Mouse (Mus musculus) limb, embryonic 12.5 days (tissue): ENCODE data around the gene Exoc2. TPM values are rescaled to one million over a fixed set of nuclear protein-coding genes. Genes with fewer than 3 reads are reported as not detected.
A peak's percentile ranks its signal among the peaks of the same experiment; 100 is the strongest.

Source experiments
- ATAC-seq: fragments of 200-750 bp; cut with Nextera tagmentation; 2 replicates; pipeline ENCODE4 v1.8.0; 2017; ENCODE audit warnings: low read depth, moderate TSS enrichment; ENCODE audit not compliant: insufficient number of reproducible peaks, insufficient read depth, low FRiP score, low TSS enrichment
- H3K27ac ChIP-seq: fragments of 300-500 bp; sonication (generic); 2 replicates; pipeline ENCODE4 v1.5.1; 2016; ENCODE audit warnings: mild to moderate bottlenecking, moderate library complexity
- H3K27me3 ChIP-seq: fragments of 300-500 bp; sonication (generic); 2 replicates; pipeline ENCODE4 v1.6.1; 2016; ENCODE audit warnings: mild to moderate bottlenecking, moderate library complexity
- H3K36me3 ChIP-seq: fragments of 300-500 bp; sonication (generic); 2 replicates; pipeline ENCODE4 v1.6.1; 2016; ENCODE audit warnings: mild to moderate bottlenecking, moderate library complexity
- H3K4me1 ChIP-seq: fragments of 300-500 bp; sonication (generic); replicated peaks from 2 replicates; pipeline ENCODE4 v1.6.1; 2016
- H3K4me2 ChIP-seq: fragments of 300-500 bp; sonication (generic); 2 replicates; pipeline ENCODE4 v1.6.1; 2016; ENCODE audit warnings: mild to moderate bottlenecking, moderate library complexity
- H3K4me3 ChIP-seq: fragments of 300-500 bp; sonication (generic); replicated peaks from 2 replicates; pipeline ENCODE4 v1.5.1; 2016; ENCODE audit warnings: mild to moderate bottlenecking
- H3K9ac ChIP-seq: fragments of 300-500 bp; sonication (generic); replicated peaks from 2 replicates; pipeline ENCODE4 v1.6.1; 2016; ENCODE audit warnings: mild to moderate bottlenecking, moderate library complexity
- H3K9me3 ChIP-seq: fragments of 300-500 bp; sonication (generic); 2 replicates; pipeline ENCODE4 v1.6.1; 2016; ENCODE audit warnings: mild to moderate bottlenecking, moderate library complexity
- WGBS: fragments of 180-500 bp; shearing (Covaris S2); methylation state at CpG from one replicate; pipeline ENCODE4 v1.1.7; 2016; 5-methylcytosine and 5-hydroxymethylcytosine counted together
- polyA plus RNA-seq: library from polyadenylated mRNA; unstranded; fragments of >200 nt; fragmentation: Nextera tagmentation; extraction: Ambion mirVana; gene quantifications from 2 replicates; pipeline ENCODE4 v1.2.1, GENCODE M21; 2016

Gene Exoc2
- polyA plus RNA-seq, 1 experiment from 2014 or later = 38.1 TPM

DNA sequence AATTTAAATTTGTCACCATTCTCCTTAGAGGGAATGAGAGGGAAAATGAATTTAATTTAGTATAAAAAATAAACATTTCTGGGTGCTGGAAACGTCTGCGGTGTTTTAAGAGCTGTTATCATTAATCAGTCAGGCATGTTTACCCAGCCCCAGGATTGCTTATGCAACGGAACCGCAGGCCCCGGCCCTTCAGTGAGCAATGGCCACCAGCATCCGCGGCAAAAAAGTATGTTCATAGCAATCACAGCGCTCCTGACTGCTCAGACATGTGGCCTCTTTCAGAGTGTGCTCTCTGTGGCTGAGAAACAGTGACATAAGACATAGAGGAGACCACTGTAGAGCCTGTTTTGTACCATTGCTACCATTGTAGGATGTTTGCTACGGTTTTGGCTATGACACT is 16.3 kb upstream of the Exoc2 start:
- no peaks in the 10 kb centered on the region for H3K9me3 ChIP-seq
- H3K4me2 ChIP-seq = no peak overlapping the region
- H3K9ac ChIP-seq = no peak overlapping the region
- ATAC-seq = no peak
- peaks cover 32% of the 10 kb centered on the region for H3K27me3 ChIP-seq
- no peak overlapping the region for H3K27ac ChIP-seq
- H3K36me3 ChIP-seq = no peaks in the 10 kb centered on the region
- WGBS = 77% methylated on average over 9 of the region's 9 CpGs
- H3K4me1 ChIP-seq = peaks cover 10% of the 10 kb centered on the region
- no peak overlapping the region for H3K4me3 ChIP-seq

DNA sequence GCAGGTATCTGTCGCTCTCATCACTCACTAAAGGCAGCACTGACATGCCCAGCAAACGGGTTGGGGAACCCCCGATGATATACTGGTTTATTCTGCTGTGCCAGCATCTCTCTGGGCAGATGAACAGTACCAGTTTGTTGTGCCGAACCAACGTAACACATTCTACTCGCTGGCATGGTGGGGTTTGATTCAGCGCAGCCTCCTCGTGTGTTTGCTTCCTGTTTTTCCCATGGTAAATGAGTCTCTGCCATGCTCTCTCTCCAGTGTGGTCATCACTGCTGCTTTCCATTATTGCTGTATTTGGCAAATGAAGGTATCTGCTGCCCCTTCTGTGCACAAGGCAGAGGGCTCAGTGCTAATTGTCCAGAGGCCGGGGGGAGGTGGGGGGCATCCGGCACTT is 15.8 kb upstream of the Exoc2 start:
- Histone ChIP-seq H3K4me1 (peaks cover 12% of the 10 kb centered on the region), H3K4me3 (no peak overlapping the region), H3K9ac (no peak overlapping the region), H3K9me3 (no peaks in the 10 kb centered on the region), H3K27ac (no peak overlapping the region), H3K4me2 (no peak overlapping the region), H3K36me3 (no peaks in the 10 kb centered on the region), H3K27me3 (peaks cover 32% of the 10 kb centered on the region)
- ATAC-seq = no peak
- WGBS = 84% methylated on average over 10 of the region's 10 CpGs

DNA sequence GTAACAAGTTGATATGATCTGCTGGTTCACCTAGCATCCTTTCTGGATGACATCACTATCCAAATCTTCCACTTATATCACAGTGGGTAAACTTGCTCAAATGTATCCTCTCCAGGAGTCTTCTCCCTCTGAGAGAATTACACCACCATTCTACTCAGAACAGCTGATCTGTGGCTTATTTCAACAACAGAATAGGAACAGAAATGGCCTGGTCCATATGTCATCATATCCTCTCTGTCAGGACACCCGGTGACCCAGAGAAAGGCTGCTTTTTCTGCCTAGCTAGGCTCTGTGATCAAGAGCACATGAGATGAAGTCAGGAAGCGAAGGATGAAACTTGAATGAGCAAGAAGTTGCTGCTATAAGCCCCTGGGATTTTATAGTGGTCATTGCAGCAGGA is 13.8 kb upstream of the Exoc2 start:
- Histone ChIP-seq H3K4me3 (no peak overlapping the region), H3K4me2 (no peak overlapping the region), H3K9me3 (no peaks in the 10 kb centered on the region), H3K4me1 (peaks cover 12% of the 10 kb centered on the region), H3K27ac (no peak overlapping the region), H3K36me3 (no peaks in the 10 kb centered on the region), H3K27me3 (peaks cover 32% of the 10 kb centered on the region), H3K9ac (no peak overlapping the region)
- ATAC-seq = no peak
- WGBS = 90% methylated on average over 2 of the region's 2 CpGs

DNA sequence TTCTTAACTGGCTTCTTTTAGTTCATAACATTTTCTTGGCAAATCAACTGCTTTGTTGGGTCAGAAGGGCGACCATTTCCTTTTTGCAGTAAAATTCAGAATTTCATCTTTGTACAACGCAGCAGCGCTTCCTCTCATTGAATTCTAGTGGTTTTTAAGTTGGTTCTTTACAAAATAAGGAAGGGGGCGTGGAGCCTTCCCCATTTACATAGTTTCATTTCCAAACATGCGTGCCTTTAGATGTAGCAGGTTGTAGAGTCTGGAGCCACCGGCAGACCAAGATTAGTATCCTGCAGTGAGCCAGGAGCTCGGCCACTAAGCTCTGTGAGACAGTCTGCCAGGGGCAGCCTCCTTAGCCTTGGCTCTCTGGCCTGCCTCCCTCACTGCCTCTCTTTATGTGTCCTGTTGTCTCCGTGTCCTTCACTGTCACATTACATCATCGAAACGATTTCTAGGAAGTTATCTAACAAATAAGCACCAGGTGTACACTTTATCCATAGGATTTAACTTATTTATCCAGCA is 13.1 kb upstream of the Exoc2 start:
- no peak overlapping the region for H3K4me3 ChIP-seq
- no peaks in the 10 kb centered on the region for H3K9me3 ChIP-seq
- no peak overlapping the region for H3K4me2 ChIP-seq
- H3K4me1 ChIP-seq = peaks cover 12% of the 10 kb centered on the region
- WGBS = 74% methylated on average over 10 of the region's 10 CpGs
- H3K9ac ChIP-seq = no peak overlapping the region
- no peak for ATAC-seq
- H3K36me3 ChIP-seq = no peaks in the 10 kb centered on the region
- peaks cover 31% of the 10 kb centered on the region for H3K27me3 ChIP-seq
- no peak overlapping the region for H3K27ac ChIP-seq

DNA sequence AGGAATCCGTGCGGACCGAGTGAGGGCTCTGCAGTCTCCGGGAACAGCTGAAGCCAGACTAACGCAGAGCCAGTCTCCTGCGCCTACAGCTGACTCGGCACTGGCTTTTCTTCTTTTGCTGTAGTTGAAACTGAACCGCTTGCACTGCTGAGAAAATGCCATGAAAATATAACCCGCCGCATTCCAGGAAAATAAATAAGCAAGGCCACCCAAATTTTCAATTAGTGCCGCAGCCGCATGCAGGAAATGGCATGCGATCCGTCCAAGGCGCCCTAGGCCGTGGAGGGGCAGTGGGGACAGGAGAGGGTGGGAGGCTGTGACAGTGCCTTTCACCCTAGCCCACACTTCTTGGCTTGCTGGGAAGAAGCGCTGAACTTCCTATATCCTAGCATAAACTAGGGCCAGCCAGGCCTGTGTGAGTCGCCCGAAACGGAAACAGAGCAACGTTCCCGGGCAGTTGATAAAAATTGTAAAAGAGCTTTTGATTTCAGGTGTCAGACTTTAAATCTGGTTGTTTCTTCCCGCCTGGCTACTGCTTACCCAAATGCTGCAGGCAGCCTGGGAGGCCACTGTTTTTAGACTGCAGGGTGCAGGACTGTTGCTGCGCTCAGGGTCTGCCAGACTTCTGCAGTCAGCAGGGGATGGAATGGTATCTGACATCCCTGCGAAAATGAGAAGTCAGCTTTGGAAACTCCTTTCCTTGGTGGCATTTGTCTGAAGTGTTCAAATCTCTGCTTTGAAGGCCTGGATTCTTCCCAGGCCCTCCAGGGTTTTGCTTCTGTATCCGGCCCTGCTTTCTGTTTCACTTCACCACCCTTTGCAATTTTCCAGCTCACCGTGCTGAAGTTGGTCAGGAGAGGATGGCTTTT is 11.9 kb upstream of the Exoc2 start:
- peak overlapping the region; percentile 37 for H3K4me3 ChIP-seq
- peak overlapping the region; percentile 48 for H3K9ac ChIP-seq
- no peaks in the 10 kb centered on the region for H3K36me3 ChIP-seq
- peaks cover 25% of the 10 kb centered on the region for H3K27me3 ChIP-seq
- whole genome bisulfite sequencing = 12% methylated on average over 27 of the region's 27 CpGs
- no peaks in the 10 kb centered on the region for H3K9me3 ChIP-seq
- H3K4me1 ChIP-seq = peaks cover 12% of the 10 kb centered on the region
- ATAC-seq = peak; percentile 63
- peak overlapping the region; percentile 73 for H3K4me2 ChIP-seq
- 0 out of 2 replicates have a peak overlapping the region, but pooled peaks have one; percentile 29 for H3K27ac ChIP-seq

DNA sequence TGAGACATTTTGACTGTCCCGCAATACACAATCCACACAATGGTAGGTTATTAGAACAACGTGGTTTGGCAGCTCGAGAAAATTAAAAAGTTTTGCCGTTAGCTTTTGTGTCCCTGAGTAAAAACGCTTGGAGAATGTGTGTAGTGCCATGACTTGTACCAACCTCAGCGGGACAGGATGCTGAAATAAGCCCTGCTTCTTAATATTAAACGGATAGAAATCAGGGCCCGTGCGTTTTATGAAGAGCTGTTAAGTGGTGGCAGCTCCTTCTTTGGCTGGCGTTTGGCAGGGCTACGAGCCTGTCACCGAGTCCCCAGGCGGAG is 11.3 kb upstream of the Exoc2 start:
- H3K9me3 ChIP-seq = no peaks in the 10 kb centered on the region
- H3K4me1 ChIP-seq = peaks cover 12% of the 10 kb centered on the region
- H3K36me3 ChIP-seq = no peaks in the 10 kb centered on the region
- H3K27ac ChIP-seq = 0 out of 2 replicates have a peak overlapping the region, but pooled peaks have one; percentile 29
- peak overlapping the region; percentile 48 for H3K9ac ChIP-seq
- no peak for ATAC-seq
- WGBS = 16% methylated on average over 13 of the region's 13 CpGs
- H3K27me3 ChIP-seq = peaks cover 25% of the 10 kb centered on the region
- H3K4me2 ChIP-seq = peak overlapping the region; percentile 73
- H3K4me3 ChIP-seq = peak overlapping the region; percentile 37

DNA sequence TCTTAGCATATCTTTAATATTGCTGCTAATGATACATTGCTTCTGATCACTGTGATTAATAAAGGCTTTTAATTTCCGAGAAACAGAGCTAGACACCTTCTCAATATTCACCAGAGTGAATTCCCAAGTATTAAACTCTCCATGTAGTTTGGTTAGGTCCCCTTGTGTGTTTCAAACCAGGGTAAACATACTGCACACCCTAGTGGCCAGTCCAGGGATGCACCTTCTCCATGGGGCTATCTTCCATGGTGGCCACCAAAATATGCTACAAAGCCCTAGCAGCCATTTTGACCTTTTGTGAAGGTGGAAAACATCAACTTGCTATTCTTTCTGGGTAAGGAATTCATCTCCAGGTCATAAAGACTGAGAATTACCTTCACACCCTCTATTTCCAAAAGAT is 7.8 kb upstream of the Exoc2 start:
- H3K4me1 ChIP-seq = peaks cover 12% of the 10 kb centered on the region
- H3K9ac ChIP-seq = no peak overlapping the region
- H3K4me2 ChIP-seq = no peak overlapping the region
- ATAC-seq = no peak
- 63% methylated on average over 1 of the region's 1 CpGs for WGBS
- no peaks in the 10 kb centered on the region for H3K9me3 ChIP-seq
- H3K27ac ChIP-seq = no peak overlapping the region
- H3K27me3 ChIP-seq = peaks cover 10% of the 10 kb centered on the region
- no peak overlapping the region for H3K4me3 ChIP-seq
- H3K36me3 ChIP-seq = no peaks in the 10 kb centered on the region

DNA sequence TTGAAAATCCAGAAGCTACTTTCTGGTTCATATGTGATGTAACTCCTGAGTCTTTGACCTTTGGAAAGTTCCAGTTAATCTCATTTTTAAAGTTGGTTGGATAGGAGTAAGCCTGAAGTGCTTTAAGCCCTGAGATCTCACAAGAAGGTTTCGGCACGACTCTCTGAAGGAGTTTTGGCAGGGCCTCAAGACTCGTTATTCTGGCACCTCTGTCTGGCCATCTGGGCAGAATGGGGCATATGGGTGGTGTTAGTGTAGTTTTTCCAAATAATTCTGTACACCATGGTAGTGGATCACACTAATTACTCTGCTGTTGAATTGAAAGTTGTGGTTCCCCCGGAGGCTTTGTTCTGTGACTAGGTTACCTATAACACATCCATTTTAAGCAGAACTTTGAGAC is 4.3 kb upstream of the Exoc2 start:
- no peaks in the 10 kb centered on the region for H3K9me3 ChIP-seq
- no peak overlapping the region for H3K4me2 ChIP-seq
- WGBS = 45% methylated on average over 4 of the region's 4 CpGs
- H3K27ac ChIP-seq = no peak overlapping the region
- no peaks in the 10 kb centered on the region for H3K36me3 ChIP-seq
- H3K27me3 ChIP-seq = peaks cover 3% of the 10 kb centered on the region; the same call in 1 of the 2 replicates
- no peak for ATAC-seq
- peaks cover 4% of the 10 kb centered on the region; the same call in 1 of the 2 replicates for H3K4me1 ChIP-seq
- H3K4me3 ChIP-seq = no peak overlapping the region
- no peak overlapping the region for H3K9ac ChIP-seq

DNA sequence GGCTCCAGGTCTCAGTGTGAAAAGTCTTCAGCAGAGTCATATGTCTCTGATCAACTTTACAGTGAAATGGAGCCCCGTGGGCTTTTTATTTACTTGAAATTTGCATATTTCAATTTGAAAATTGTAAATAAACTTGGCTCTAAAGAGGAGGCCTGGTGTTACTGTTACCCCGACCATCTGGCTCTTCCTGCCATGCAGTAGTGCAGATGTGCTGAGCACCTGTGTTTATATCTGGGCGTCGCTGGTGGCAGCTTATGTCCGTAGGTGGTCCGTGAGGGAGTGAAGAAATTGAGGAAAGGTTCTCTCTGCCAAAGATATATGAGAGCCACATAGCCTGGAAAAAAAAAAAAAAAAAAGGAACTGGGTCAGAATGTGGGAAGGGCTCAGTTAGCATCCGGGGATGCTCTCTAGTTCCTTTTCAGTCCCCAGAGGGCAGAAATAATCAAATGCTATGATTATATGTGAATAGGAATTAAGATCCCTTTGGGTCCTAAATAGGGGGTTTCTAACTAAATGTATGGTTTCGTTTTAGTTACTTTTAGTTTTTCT is 2.7 kb upstream of the Exoc2 start:
- Histone ChIP-seq H3K27ac (no peak overlapping the region), H3K9ac (no peak overlapping the region), H3K4me2 (no peak overlapping the region), H3K4me1 (peaks cover 4% of the 10 kb centered on the region; the same call in 1 of the 2 replicates), H3K4me3 (no peak overlapping the region), H3K36me3 (no peaks in the 10 kb centered on the region), H3K9me3 (no peaks in the 10 kb centered on the region), H3K27me3 (peaks cover 3% of the 10 kb centered on the region; the same call in 1 of the 2 replicates)
- WGBS = 50% methylated on average over 8 of the region's 8 CpGs
- no peak for ATAC-seq

DNA sequence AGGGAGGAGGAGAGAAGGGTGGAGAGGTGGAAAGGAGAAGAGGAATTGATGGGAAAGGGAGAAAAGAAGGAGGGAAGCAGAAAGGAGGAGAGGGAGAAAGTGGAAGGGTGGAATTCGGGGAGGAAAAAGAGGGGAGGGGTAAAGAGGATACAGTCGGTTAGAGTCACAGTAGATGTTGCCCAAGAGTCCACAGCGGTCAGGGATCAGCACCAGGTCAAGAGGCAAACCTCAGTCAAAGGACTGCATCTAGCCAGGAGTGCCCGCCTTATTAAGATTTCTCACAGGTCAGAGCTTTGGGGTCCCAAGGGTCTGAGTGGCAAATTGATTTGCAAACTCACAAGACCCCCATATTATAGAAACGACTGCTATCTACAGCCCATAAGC is 346 bp upstream of the Exoc2 start:
- 0 out of 2 replicates have a peak, but pooled peaks have one; percentile 47 for ATAC-seq

DNA sequence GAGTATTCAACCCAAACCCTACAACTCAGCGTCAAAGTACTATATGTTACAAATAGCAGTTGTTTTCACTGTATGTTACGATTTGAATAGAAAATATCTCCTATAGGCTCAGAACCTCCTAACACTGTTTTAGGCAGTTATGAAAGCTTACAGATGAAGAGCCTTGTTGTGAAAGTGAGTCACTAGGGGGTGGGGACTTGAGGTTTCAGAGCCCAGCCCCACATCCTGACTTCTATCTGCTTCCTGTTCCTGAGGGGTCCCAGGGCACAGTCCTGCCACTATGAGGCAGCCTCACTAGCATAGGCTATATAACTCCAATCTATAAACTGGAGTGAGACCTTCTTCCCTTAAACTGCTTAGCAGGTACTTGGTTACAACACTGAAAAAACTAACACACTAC is 1.8 kb downstream of the Exoc2 start:
- 92% methylated on average over 2 of the region's 2 CpGs for WGBS
- Histone ChIP-seq H3K4me2 (no peak overlapping the region), H3K27me3 (peaks cover 1% of the 10 kb centered on the region; the same call in 1 of the 2 replicates), H3K9me3 (no peaks in the 10 kb centered on the region), H3K27ac (no peak overlapping the region), H3K9ac (no peak overlapping the region), H3K4me3 (no peak overlapping the region), H3K36me3 (no peaks in the 10 kb centered on the region), H3K4me1 (peaks cover 9% of the 10 kb centered on the region; the same call in 1 of the 2 replicates)
- ATAC-seq = no peak

More for the DNA sequence above, 346 bp upstream of the Exoc2 start:
- Histone ChIP-seq H3K27me3 (peaks cover 3% of the 10 kb centered on the region; the same call in 1 of the 2 replicates), H3K4me3 (peak overlapping the region; percentile 86), H3K9ac (peak overlapping the region; percentile 90), H3K9me3 (no peaks in the 10 kb centered on the region), H3K27ac (no peak overlapping the region), H3K4me2 (peak overlapping the region; percentile 64), H3K4me1 (peaks cover 7% of the 10 kb centered on the region; the same call in 1 of the 2 replicates), H3K36me3 (no peaks in the 10 kb centered on the region)
- WGBS = 22% methylated on average over 5 of the region's 5 CpGs
